ENCODE assay signal across 20 mouse cellular contexts in genomic region chr17:80517244-80517643, GRCm38 (mm10). TPM values are rescaled to one million over a fixed set of nuclear protein-coding genes. Genes with fewer than 3 reads are reported as not detected.
DNase-seq lines count a peak whose midpoint lies in the region; ATAC-seq and TF ChIP-seq lines count a peak whose summit lies in the region.
"Had no signal": no experiment of that assay in that cellular context is flagged by ENCODE, and none has a peak within 500 bp of the region (broad histone marks: within the 10 kb centered on the region; RNA-seq: fewer than 3 reads in every experiment).

No protein-coding gene starts in this region.

- no peak overlapping the region for H3K27ac ChIP-seq in liver, postnatal 0 days (ENCODE audit: low read depth)
- no peak overlapping the region for H3K27ac ChIP-seq in ES-Bruce4 (ENCODE audit: insufficient read depth, low read length)
- no peak overlapping the region for H3K27ac ChIP-seq in liver, embryonic 11.5 days (ENCODE audit: low read depth, low read length)
- H3K27ac ChIP-seq: embryonic facial prominence, embryonic 10.5 days; heart, embryonic 13.5 days; limb, embryonic 12.5 days; midbrain, embryonic 15.5 days had no signal

- no peak for TF ChIP-seq CTCF in liver, postnatal 0 days (IDR thresholded peaks at IDR 0.05; ENCODE audit: low read depth)
- TF ChIP-seq CTCF in ES-Bruce4 (IDR thresholded peaks at IDR 0.05; ENCODE audit: low read depth, low read length): peak; percentile 23

- H3K9me3 ChIP-seq in liver, postnatal 0 days (ENCODE audit: low read length): no peaks in the 10 kb centered on the region
- H3K9me3 ChIP-seq in ES-Bruce4 (replicated peaks; ENCODE audit: control insufficient read depth, insufficient read depth, low read length, poor library complexity, severe bottlenecking): no peaks in the 10 kb centered on the region
- H3K9me3 ChIP-seq in liver, embryonic 11.5 days (ENCODE audit: control insufficient read depth, low read length): no peaks in the 10 kb centered on the region
- H3K9me3 ChIP-seq: embryonic facial prominence, embryonic 10.5 days; limb, embryonic 12.5 days; midbrain, embryonic 15.5 days had no signal

- no peak overlapping the region for H3K9ac ChIP-seq in liver, postnatal 0 days (replicated peaks)
- no peak overlapping the region for H3K9ac ChIP-seq in ES-Bruce4 (ENCODE audit: low read depth, poor library complexity, severe bottlenecking)
- H3K9ac ChIP-seq in liver, embryonic 11.5 days (ENCODE audit: low read depth, low read length): no peak overlapping the region
- H3K9ac ChIP-seq: heart, embryonic 13.5 days; limb, embryonic 12.5 days; midbrain, embryonic 15.5 days had no signal

- TF ChIP-seq POLR2A in ES-Bruce4 (IDR thresholded peaks at IDR 0.05; ENCODE audit: insufficient read depth, low read length): no peak

- H3K27me3 ChIP-seq in liver, postnatal 0 days (ENCODE audit: insufficient read depth, low read length): no peaks in the 10 kb centered on the region
- no peaks in the 10 kb centered on the region for H3K27me3 ChIP-seq in ES-Bruce4 (ENCODE audit: control insufficient read depth, insufficient read depth, low read length, poor library complexity, severe bottlenecking)
- H3K27me3 ChIP-seq in liver, embryonic 11.5 days (replicated peaks; ENCODE audit: control insufficient read depth, insufficient read depth, low read length): no peaks in the 10 kb centered on the region
- H3K27me3 ChIP-seq: heart, embryonic 13.5 days; limb, embryonic 12.5 days; midbrain, embryonic 15.5 days had no signal

- no peak for TF ChIP-seq EP300 in liver, postnatal 0 days (IDR thresholded peaks at IDR 0.05; ENCODE audit: low read depth)
- peak; percentile 81 for TF ChIP-seq EP300 in ES-Bruce4 (IDR thresholded peaks at IDR 0.05; ENCODE audit: insufficient read depth, low read depth, low read length)

- peak; percentile 17 for DNase-seq in liver
- DNase-seq in liver, postnatal 0 days: no peak
- no peak for DNase-seq in liver, embryonic 11.5 days (ENCODE audit: low spot score)
- DNase-seq in retina, postnatal 1 day: peak; percentile 35
- no peak for DNase-seq in c-Kit-positive CD71-positive TER-119-positive erythroid progenitor cells, embryonic 14.5 days (ENCODE audit: low spot score)
- no peak for DNase-seq in kidney, postnatal 14 days
- DNase-seq: cerebellum, adult 9-11 months; heart, postnatal 4 days; lung, adult 18-20 months; lung, postnatal 4 days; spleen, adult 18-20 months; thymus, adult 18-20 months had no signal

- no peak overlapping the region for H3K4me2 ChIP-seq in liver, postnatal 0 days (ENCODE audit: low read depth, low read length)
- no peak overlapping the region for H3K4me2 ChIP-seq in liver, embryonic 11.5 days
- H3K4me2 ChIP-seq: heart, embryonic 13.5 days; limb, embryonic 12.5 days; midbrain, embryonic 15.5 days had no signal

- H3K4me3 ChIP-seq in liver, postnatal 0 days (ENCODE audit: low read depth, low read length): no peak overlapping the region
- no peak overlapping the region for H3K4me3 ChIP-seq in ES-Bruce4 (ENCODE audit: low read depth, low read length)
- H3K4me3 ChIP-seq in liver, embryonic 11.5 days (ENCODE audit: low read depth, low read length): no peak overlapping the region
- H3K4me3 ChIP-seq: embryonic facial prominence, embryonic 10.5 days; heart, embryonic 13.5 days; limb, embryonic 12.5 days; midbrain, embryonic 15.5 days had no signal

- no peaks in the 10 kb centered on the region for H3K36me3 ChIP-seq in liver, postnatal 0 days (replicated peaks; ENCODE audit: insufficient read depth, low read length)
- H3K36me3 ChIP-seq in ES-Bruce4 (ENCODE audit: control insufficient read depth, insufficient read depth, low read length, poor library complexity, severe bottlenecking): no peaks in the 10 kb centered on the region
- H3K36me3 ChIP-seq in liver, embryonic 11.5 days (ENCODE audit: control insufficient read depth, insufficient read depth, low read length): no peaks in the 10 kb centered on the region
- H3K36me3 ChIP-seq: embryonic facial prominence, embryonic 10.5 days; heart, embryonic 13.5 days; limb, embryonic 12.5 days; midbrain, embryonic 15.5 days had no signal

- WGBS in liver, postnatal 0 days (ENCODE audit: insufficient replicate concordance): 68% methylated on average over 9 of the region's 9 CpGs
- 53% methylated on average over 9 of the region's 9 CpGs for WGBS in liver, embryonic 11.5 days

- no peak for ATAC-seq in liver, postnatal 0 days
- peak; percentile 25; the same call in 1 of the 2 replicates for ATAC-seq in liver, embryonic 11.5 days (replicated peaks; ENCODE audit: low FRiP score)
- ATAC-seq: CD4-positive, CD25-positive, alpha-beta regulatory T cell, adult 4 months; forebrain, embryonic 14.5 days; inflammation-experienced regulatory T-cells, adult 6 months; midbrain, embryonic 15.5 days had no signal

- H3K4me1 ChIP-seq in liver, postnatal 0 days (ENCODE audit: insufficient read depth): no peaks in the 10 kb centered on the region
- no peaks in the 10 kb centered on the region for H3K4me1 ChIP-seq in ES-Bruce4 (ENCODE audit: control insufficient read depth, insufficient read depth, low read length)
- peaks cover 13% of the 10 kb centered on the region for H3K4me1 ChIP-seq in liver, embryonic 11.5 days (replicated peaks; ENCODE audit: control insufficient read depth, insufficient read depth, low read length)
- H3K4me1 ChIP-seq: embryonic facial prominence, embryonic 10.5 days; limb, embryonic 12.5 days; midbrain, embryonic 15.5 days had no signal

RNA-seq across cellular contexts. Expression of gene Sos1, which starts 37.0 kb away (rescaled TPM):
- polyA plus RNA-seq in liver, postnatal 0 days (2015; fragmentation: Nextera tagmentation; extraction: Ambion mirVana): 1.4 TPM in 2 replicates
- 40.3 and 43.1 TPM in 2 replicates for polyA plus RNA-seq in ES-Bruce4 (2011; ENCODE audit: insufficient read depth, insufficient read length, low read depth, missing spikeins)
- polyA plus RNA-seq in liver, embryonic 11.5 days (2014; fragmentation: Nextera tagmentation; extraction: Ambion mirVana): 4.5 and 4.7 TPM in 2 replicates

Comparison
In these comparisons a context has a peak if more than half of its experiments do, and no peak if none do; other contexts are left out.
1. DNase-seq: peak in liver (single experiment) and retina, postnatal 1 day (single experiment); none in liver, postnatal 0 days (single experiment), liver, embryonic 11.5 days (single experiment), c-Kit-positive CD71-positive TER-119-positive erythroid progenitor cells, embryonic 14.5 days (single experiment) and kidney, postnatal 14 days (single experiment).